Mouse (Mus musculus): ENCODE measurements around the gene Rbbp6.

The Rbbp6 gene

GRCm38 (mm10) chr7:122970864-122971420, 5.5 kb downstream of the Rbbp6 start:
- DNase-seq (ENCODE audit: extremely low read depth, insufficient read length, low spot score), result no peak

DNA sequence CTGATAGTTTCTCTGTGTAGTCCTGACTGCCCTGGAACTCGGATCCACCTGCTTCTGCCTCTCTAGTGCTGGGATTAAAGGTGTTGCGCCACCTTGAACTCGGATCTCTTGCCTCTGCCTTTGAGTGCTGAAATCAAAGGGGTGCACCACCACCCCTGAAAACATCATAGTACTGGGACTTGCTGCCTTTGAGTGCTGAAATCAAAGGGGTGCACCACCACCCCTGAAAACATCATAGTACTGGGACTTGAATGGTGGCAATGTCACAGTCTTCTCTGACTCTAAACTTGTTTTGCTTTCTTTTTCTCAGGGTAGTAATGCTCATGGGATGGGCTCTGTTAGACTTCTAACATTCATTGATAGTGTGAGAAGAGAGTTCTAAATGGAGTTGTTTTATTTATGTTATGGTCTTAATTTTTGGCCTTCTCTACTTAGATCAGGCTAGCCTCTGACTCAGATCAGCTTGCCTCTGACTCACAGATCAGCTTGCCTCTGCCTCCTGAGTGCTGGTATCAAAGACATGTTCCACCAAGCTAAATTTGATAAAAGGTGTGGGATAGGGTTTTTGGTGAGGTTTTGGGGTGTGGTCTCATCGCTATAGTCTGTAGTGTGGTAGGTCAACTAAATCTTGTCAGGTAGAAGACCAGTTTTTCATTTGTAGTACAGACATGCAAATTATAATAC, 6.7 kb downstream of the Rbbp6 start:
- DNase-seq (ENCODE audit: extremely low read depth, insufficient read length, low spot score), result no peak

DNA sequence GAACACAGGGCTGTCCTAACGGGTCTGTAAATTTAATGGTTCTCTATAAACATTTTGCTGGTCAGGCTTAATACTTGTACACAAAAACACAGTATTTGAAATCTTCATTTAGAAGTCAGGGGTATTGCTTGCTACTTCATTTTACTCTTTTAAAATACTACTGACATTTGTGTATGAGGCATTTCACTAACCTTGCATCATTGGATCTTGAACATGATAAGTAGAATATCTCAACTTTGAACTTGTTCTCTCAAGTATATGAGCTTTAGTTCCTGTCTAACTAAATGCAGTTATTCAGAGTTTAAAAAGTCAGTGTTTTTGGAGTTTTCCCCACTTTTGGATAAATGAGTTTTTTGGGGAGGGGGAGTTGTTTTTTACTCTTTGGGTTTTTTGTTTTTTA, 14.0 kb downstream of the Rbbp6 start:
- DNase-seq (ENCODE audit: extremely low read depth, insufficient read length, low spot score), result no peak

GRCm38 (mm10) chr7:122998189-122998588, 32.7 kb downstream of the Rbbp6 start:
- DNase-seq (ENCODE audit: extremely low read depth, insufficient read length, low spot score), result no peak

DNA sequence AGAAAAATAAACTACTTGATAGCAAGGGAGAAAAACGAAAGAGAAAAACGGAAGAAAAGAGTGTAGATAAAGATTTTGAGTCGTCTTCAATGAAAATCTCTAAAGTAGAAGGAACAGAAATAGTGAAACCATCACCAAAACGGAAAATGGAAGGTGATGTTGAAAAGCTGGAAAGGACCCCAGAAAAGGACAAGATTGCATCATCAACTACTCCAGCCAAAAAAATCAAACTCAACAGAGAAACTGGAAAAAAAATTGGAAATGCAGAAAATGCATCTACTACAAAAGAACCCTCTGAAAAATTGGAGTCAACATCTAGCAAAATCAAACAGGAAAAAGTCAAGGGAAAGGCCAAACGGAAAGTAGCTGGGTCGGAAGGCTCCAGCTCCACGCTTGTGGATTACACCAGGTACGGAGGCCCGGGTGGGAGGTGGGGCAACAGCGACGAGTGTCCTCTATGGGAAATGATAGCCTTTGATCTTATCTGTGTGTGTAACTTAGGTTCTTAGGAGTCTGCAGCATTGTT, 34.4 kb downstream of the Rbbp6 start:
- no peak for DNase-seq (ENCODE audit: extremely low read depth, insufficient read length, low spot score)

GRCm38 (mm10) chr7:123000796-123001195, 35.3 kb downstream of the Rbbp6 start:
- no peak for DNase-seq (ENCODE audit: extremely low read depth, insufficient read length, low spot score)

DNA sequence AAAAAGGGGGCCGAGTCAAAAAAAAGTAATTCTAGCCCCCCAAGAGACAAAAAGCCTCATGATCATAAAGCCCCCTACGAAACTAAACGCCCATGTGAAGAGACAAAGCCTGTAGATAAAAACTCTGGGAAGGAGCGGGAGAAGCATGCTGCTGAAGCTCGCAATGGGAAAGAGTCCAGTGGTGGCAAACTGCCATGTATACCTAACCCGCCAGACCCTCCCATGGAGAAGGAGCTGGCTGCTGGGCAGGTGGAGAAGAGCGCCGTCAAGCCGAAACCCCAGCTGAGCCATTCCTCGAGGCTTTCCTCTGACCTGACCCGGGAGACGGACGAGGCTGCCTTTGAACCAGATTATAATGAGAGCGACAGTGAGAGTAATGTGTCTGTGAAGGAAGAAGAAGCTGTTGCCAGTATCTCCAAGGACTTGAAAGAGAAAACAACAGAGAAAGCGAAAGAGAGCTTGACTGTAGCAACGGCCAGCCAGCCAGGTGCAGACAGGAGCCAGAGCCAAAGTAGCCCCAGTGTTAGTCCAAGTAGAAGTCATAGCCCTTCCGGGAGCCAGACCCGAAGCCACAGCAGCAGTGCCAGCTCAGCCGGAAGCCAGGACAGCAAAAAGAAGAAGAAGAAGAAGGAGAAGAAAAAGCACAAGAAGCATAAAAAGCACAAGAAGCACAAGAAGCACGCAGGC, 36.0 kb downstream of the Rbbp6 start:
- DNase-seq (ENCODE audit: extremely low read depth, insufficient read length, low spot score), result peak; percentile 17

GRCm38 (mm10) chr7:123002028-123002410, 36.5 kb downstream of the Rbbp6 start:
- DNase-seq (ENCODE audit: extremely low read depth, insufficient read length, low spot score), result no peak

DNA sequence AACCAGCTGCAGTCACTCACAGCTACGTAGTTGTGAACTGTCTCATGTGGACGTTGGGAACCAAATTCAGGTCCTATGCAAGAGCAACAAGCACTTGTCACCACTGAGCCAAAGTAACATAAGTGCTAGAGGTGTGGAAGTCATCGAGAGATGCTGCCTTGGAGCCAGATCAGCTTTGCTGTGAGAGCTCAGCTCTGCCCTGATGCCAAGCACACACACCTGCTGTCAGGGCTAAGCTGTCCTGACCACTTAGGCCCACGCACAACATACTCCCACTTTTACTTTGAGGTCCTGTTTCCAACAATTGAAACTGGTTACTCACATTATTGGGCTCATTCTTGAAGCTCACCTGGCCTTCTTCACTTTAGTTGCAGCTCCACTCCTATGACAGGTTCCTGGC, 37.7 kb downstream of the Rbbp6 start:
- DNase-seq (ENCODE audit: extremely low read depth, insufficient read length, low spot score), result no peak

DNA sequence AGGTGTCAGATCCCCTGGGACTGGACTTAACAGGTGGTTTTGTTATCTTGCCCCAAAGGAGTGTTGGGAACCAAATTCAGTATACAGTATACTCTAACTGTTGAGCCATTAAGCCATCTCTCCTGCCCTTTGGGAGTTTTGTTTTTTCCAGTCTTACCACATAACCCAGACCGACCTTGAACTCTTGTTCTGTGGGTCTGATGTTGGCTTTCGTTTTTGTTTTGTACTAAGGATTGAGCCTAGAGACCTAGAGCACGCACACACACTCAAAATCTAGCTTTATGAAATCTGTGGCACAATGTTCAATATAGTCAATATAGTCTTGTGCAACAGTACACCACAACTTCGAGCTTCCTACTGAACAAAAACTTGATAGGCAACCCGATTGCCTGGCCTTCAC, 39.0 kb downstream of the Rbbp6 start:
- no peak for DNase-seq (ENCODE audit: extremely low read depth, insufficient read length, low spot score)

DNA sequence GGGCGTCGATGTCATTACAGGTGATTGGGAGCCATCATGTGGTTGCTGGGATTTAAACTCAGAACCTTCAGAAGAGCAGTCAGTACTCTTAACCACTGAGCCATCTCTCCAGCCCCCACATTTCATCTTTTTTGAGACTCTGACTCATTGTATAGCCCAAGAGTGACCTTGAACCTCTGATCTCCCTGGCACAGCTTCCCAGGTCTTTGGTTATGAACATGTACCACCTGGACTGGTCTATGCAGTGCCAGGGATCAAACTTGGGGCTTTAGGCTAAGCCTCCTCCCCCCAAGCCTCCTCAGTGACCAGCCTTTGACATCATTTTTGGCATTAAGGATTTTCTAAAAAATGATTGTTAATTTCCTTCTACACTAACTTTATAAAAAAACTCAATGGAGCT, 40.8 kb downstream of the Rbbp6 start:
- DNase-seq (ENCODE audit: extremely low read depth, insufficient read length, low spot score), result no peak

GRCm38 (mm10) chr7:123007743-123008142, 42.3 kb downstream of the Rbbp6 start:
- no peak for DNase-seq (ENCODE audit: extremely low read depth, insufficient read length, low spot score)

DNA sequence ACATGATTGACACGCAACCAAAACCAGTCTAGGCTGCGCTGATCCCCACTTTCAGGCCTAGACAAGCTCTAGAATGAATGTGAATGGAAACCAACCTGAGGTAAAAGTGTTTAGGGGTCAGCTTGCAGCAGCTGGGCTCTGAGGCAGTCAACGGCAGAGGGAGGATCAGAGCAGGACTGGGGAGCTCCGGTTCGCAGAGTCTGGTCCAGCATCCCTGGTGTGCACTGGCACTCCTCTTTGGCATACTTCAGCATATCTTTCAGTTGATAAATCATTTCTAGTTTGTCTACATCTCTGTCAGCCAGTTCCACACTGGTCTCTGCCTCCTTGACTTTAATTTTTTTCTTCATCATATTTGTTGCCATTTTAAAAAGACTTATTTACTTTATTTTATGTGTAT, 48.0 kb downstream of the Rbbp6 start:
- DNase-seq (ENCODE audit: extremely low read depth, insufficient read length, low spot score), result no peak

- no peak for DNase-seq (ENCODE audit: extremely low read depth, insufficient read length, low spot score)
Observed at GRCm38 (mm10) chr7:123014729-123015128, 49.2 kb downstream of the Rbbp6 start.

DNA sequence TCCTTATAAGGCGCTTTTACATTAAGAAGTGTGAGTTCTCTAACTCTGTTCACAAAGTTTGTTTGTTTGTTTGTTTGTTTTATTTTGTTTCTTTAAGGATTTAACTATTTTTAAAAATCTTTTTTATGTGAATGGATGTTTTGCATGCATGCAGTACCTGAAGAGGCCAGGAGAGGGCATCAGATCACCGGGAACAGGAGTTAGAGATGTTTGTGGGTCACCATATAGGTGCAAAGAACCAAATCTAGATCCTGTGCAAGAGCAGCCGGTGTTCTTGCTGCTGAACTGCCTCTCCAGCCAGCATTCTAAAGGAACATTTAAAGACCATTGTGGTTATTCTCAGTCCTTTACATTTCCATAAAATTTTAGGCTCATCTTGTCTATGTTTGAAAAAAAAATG, 52.1 kb downstream of the Rbbp6 start:
- no peak for DNase-seq (ENCODE audit: extremely low read depth, insufficient read length, low spot score)

DNA sequence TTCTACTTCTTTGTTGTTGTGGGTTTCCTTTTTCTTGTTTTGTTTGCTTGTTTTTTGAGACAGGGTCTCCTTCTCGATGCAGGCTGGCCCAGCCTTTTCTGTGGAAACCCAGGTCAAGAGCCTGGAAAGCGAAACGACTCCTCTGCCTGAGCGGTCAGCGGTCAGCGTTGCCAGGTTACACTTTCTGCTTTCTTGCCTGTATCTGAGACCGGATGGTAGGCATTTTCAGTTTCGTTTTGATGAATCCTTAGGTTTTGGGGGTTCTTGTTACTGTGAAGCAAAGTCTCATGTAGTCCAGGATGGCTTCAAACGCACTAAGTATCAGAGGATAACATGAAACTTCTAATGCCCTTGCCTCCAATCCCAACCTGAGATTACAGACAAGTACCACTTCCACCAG, 59.6 kb downstream of the Rbbp6 start:
- no peak for DNase-seq (ENCODE audit: extremely low read depth, insufficient read length, low spot score)

- no peak for DNase-seq (ENCODE audit: extremely low read depth, insufficient read length, low spot score)
Observed at GRCm38 (mm10) chr7:123030295-123030694, 64.8 kb downstream of the Rbbp6 start.

- no peak for DNase-seq (ENCODE audit: extremely low read depth, insufficient read length, low spot score)
Observed at GRCm38 (mm10) chr7:123030709-123031181, 65.3 kb downstream of the Rbbp6 start.

DNA sequence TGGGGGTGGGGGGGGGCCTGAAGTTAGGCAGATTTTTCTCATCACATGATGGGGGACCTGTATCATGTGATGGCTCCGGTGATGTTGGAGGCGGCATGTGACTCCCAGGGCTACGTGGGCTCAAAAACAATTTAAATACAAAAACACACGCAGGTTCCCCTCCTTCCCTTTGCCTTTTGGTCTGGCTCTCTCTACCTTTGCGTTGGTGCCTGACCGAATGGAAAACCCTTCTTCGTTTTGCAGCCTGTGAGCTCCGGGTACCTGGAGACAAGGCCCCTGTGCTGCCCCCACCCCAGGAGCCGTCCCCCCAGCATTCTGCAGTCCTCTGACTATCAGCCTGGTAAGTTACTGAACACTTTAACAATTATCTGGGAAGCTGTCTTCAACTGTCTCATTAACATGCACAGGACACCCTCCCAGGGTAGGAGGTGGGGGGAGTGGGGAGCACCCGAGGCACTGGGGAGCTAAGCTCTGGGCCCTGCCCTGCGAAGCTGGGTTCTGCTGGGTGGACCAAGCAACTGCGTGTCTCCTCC, 65.8 kb downstream of the Rbbp6 start:
- DNase-seq (ENCODE audit: extremely low read depth, insufficient read length, low spot score), result no peak

- DNase-seq (ENCODE audit: extremely low read depth, insufficient read length, low spot score), result no peak
Observed at GRCm38 (mm10) chr7:123035314-123035713, 69.8 kb downstream of the Rbbp6 start.

GRCm38 (mm10) chr7:123039302-123039701, 73.8 kb downstream of the Rbbp6 start:
- DNase-seq (ENCODE audit: extremely low read depth, insufficient read length, low spot score), result no peak

- no peak for DNase-seq (ENCODE audit: extremely low read depth, insufficient read length, low spot score)
Observed at GRCm38 (mm10) chr7:123045146-123045545, 79.7 kb downstream of the Rbbp6 start.
